Mouse (Mus musculus): ENCODE measurements around the gene Prkcd.

DNA sequence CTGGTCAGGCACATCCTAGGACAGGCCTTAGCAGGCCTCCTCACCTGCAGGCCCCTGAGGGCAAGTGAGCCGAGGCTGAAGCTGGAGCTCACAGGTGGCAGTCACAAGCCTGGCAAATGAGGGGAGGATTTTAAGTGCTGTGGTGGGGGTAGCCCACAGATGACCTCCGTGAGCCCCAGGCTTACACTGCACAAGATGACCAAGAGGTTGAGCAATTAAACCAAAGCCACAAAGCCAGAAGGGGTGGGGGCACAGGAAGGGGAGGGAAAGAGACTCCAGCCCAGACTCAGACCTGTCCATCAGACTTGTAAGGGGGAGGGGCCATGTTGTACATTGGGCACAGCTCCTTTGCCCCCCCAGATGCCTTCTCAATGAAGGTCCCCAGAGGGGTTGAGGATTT lies 9.3 kb downstream of the Prkcd start:
- no peak for TF ChIP-seq POLR2A (IDR thresholded peaks at IDR 0.05; ENCODE audit: borderline replicate concordance, extremely low read depth, insufficient read depth, insufficient read length, poor library complexity, severe bottlenecking)
- TF ChIP-seq CTCF (IDR thresholded peaks at IDR 0.05; ENCODE audit: borderline replicate concordance, extremely low read depth, insufficient read depth, insufficient read length), result no peak

Measured in brain, embryonic 14.5 days (tissue).